Mouse (Mus musculus) heart, embryonic 11.5 days (tissue): ENCODE measurements at regions not wholly inside any gene's neighbourhood (a gene's known extent, or its start where the extent isn't known, plus 50 kb on each side); places are given as distances from the start of the nearest gene placed in this dataset.

Source experiments
- ATAC-seq: fragments of 200-750 bp; cut with Nextera tagmentation; replicated peaks from 2 replicates; pipeline ENCODE4 v1.8.0; 2017; ENCODE audit warnings: moderate library complexity; ENCODE audit not compliant: insufficient number of reproducible peaks, low FRiP score, low TSS enrichment
- H3K27ac ChIP-seq: fragments of 300-500 bp; sonication (generic); 2 replicates; pipeline ENCODE4 v1.5.1; 2014; ENCODE audit warnings: mild to moderate bottlenecking, low read depth, low read length
- H3K27me3 ChIP-seq: fragments of 300-500 bp; sonication (generic); 2 replicates; pipeline ENCODE4 v1.6.1; 2014; ENCODE audit warnings: mild to moderate bottlenecking, low read length, mixed read lengths; ENCODE audit not compliant: control insufficient read depth, insufficient read depth
- H3K36me3 ChIP-seq: fragments of 300-500 bp; sonication (generic); 2 replicates; pipeline ENCODE4 v1.6.1; 2014; ENCODE audit warnings: mild to moderate bottlenecking, low read length, moderate library complexity, mixed read lengths; ENCODE audit not compliant: control insufficient read depth, insufficient read depth
- H3K4me1 ChIP-seq: fragments of 300-500 bp; sonication (generic); 2 replicates; pipeline ENCODE4 v1.6.1; 2014; ENCODE audit warnings: low read length; ENCODE audit not compliant: control insufficient read depth, insufficient read depth
- H3K4me2 ChIP-seq: fragments of 300-500 bp; sonication (generic); 2 replicates; pipeline ENCODE4 v1.6.1; 2014; ENCODE audit warnings: mild to moderate bottlenecking, moderate library complexity
- H3K4me3 ChIP-seq: fragments of 300-500 bp; sonication (generic); 2 replicates; pipeline ENCODE4 v1.5.1; 2014; ENCODE audit warnings: low read depth, low read length
- H3K9ac ChIP-seq: fragments of 300-500 bp; sonication (generic); 2 replicates; pipeline ENCODE4 v1.6.1; 2014; ENCODE audit warnings: mild to moderate bottlenecking, low read depth, low read length, moderate library complexity
- H3K9me3 ChIP-seq: fragments of 300-500 bp; sonication (generic); replicated peaks from 2 replicates; pipeline ENCODE4 v1.6.1; 2016; ENCODE audit warnings: low read length; ENCODE audit not compliant: control insufficient read depth
- whole genome bisulfite sequencing: fragments of 180-500 bp; shearing (Covaris S2); extraction: QIAGEN DNeasy Blood & Tissue Kit; methylation state at CpG from one replicate; pipeline ENCODE4 v1.1.7; 2014; ENCODE audit not compliant: insufficient replicate concordance; 5-methylcytosine and 5-hydroxymethylcytosine counted together

DNA sequence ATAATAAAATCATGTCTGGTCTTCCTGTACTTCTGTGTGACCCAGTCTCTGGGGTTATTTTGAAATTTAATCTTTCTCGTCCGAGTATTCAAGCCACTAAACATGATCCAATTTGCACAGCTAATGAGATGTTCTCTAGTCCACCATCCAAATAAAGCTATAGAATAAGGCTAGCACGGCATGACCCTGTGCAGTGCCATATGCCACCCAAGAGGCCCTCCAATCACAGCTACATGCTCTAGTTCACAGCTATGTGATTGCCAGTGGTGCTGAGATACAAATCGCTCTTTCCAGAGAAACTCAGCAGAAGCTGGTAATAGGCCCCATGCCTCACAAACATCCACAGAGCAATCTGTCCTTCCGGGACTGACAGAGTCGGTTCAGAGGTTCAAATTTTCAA is 426.3 kb downstream of the Ipo11 start:
- no peak overlapping the region for H3K9ac ChIP-seq
- whole genome bisulfite sequencing: 78% methylated on average over 6 of the region's 6 CpGs
- no peak overlapping the region for H3K4me2 ChIP-seq
- H3K27me3 ChIP-seq: no peaks in the 10 kb centered on the region
- H3K9me3 ChIP-seq: no peaks in the 10 kb centered on the region
- H3K4me1 ChIP-seq: no peaks in the 10 kb centered on the region
- H3K36me3 ChIP-seq: no peaks in the 10 kb centered on the region
- no peak overlapping the region for H3K27ac ChIP-seq
- no peak for ATAC-seq
- H3K4me3 ChIP-seq: no peak overlapping the region

DNA sequence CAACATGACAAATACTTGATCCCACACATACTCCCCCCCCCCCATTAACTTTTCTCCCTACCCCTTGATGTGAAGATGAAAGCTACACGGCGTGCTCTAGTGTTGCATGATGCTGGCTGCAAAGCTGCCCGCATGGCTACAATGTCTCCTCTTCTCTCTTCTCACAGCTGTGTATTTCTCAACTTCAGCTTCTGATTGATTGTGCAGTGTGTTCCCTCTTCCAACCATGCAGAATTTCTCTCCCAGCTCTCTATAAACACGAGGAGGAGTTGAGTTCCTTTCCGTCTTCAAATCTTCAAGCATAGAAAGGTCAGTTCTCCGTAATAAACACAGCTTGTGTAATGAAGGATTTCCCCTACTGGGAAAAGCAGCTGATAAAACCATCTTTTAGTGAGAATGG is 435.5 kb downstream of the Ipo11 start:
- ATAC-seq: no peak
- H3K36me3 ChIP-seq: no peaks in the 10 kb centered on the region
- no peaks in the 10 kb centered on the region for H3K9me3 ChIP-seq
- H3K9ac ChIP-seq: no peak overlapping the region
- no peaks in the 10 kb centered on the region for H3K27me3 ChIP-seq
- no peaks in the 10 kb centered on the region for H3K4me1 ChIP-seq
- H3K4me2 ChIP-seq: no peak overlapping the region
- H3K27ac ChIP-seq: no peak overlapping the region
- no peak overlapping the region for H3K4me3 ChIP-seq
- 80% methylated on average over 6 of the region's 6 CpGs for WGBS

DNA sequence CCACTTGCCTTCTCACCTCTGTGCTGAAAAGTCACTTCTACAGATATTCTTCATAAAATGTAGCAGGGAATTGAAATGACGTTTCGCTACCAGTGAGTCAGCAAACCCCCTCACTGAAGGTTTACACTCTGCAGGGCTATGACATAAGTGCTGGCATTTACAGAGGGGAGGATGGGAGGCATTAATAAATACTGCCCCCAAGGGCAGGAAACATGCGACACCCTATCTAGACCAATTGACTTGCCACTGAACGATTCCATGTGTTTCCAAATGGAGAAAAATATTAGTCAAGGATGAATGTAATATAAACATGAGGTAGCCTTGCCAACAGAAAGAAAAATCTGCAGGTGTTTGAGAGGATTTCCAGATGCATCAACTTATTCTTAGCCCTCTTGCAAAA is 465.5 kb downstream of the Ipo11 start:
- no peak for ATAC-seq
- no peak overlapping the region for H3K4me2 ChIP-seq
- no peak overlapping the region for H3K27ac ChIP-seq
- H3K9ac ChIP-seq: no peak overlapping the region
- WGBS: 57% methylated on average over 4 of the region's 4 CpGs
- H3K36me3 ChIP-seq: no peaks in the 10 kb centered on the region
- H3K27me3 ChIP-seq: no peaks in the 10 kb centered on the region
- no peak overlapping the region for H3K4me3 ChIP-seq
- H3K9me3 ChIP-seq: no peaks in the 10 kb centered on the region
- H3K4me1 ChIP-seq: no peaks in the 10 kb centered on the region

DNA sequence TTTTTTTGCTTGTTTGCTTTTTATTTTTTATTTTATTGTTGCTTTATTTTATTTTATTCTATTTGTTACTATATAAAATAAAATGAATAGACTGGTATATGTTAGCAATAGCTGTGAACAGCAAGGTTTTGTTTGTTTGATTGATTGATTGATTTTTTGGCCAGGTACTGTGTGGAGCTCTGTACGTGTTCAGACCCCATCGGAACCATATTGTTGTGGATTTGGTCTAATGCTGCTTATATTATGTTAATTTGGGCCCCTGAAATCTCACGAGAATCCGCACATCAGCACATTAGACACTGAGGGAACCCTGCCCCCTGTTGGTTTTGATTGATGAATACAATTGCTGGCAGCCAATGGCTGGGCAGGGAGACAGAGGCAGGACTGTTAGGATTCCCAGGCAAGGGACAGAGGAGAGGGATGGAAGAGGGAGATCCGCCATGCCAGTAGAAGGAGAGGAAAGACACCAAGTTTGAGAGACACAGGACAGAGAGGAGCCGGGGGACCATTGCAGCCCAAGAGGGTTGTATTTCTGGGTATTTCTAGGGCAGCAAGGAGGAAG is 482.3 kb downstream of the Ipo11 start:
- WGBS: 75% methylated on average over 6 of the region's 6 CpGs
- H3K36me3 ChIP-seq: no peaks in the 10 kb centered on the region

GRCm38 (mm10) chr13:106432165-106432564 is 504.6 kb downstream of the Ipo11 start:
- H3K27ac ChIP-seq: no peak overlapping the region
- no peaks in the 10 kb centered on the region for H3K27me3 ChIP-seq
- H3K9ac ChIP-seq: no peak overlapping the region
- no peak overlapping the region for H3K4me3 ChIP-seq
- no peaks in the 10 kb centered on the region for H3K4me1 ChIP-seq
- no peak overlapping the region for H3K4me2 ChIP-seq
- no peak for ATAC-seq
- WGBS: 64% methylated on average over 3 of the region's 3 CpGs
- H3K36me3 ChIP-seq: no peaks in the 10 kb centered on the region
- no peaks in the 10 kb centered on the region for H3K9me3 ChIP-seq

More for the DNA sequence above, 482.3 kb downstream of the Ipo11 start:
- Histone ChIP-seq H3K9ac (no peak overlapping the region), H3K27me3 (no peaks in the 10 kb centered on the region), H3K4me2 (no peak overlapping the region), H3K27ac (no peak overlapping the region), H3K9me3 (no peaks in the 10 kb centered on the region), H3K4me1 (no peaks in the 10 kb centered on the region), H3K4me3 (no peak overlapping the region)
- no peak for ATAC-seq

- Histone ChIP-seq H3K36me3 (no peaks in the 10 kb centered on the region), H3K4me3 (no peak overlapping the region), H3K27me3 (no peaks in the 10 kb centered on the region), H3K9me3 (no peaks in the 10 kb centered on the region), H3K4me1 (no peaks in the 10 kb centered on the region), H3K27ac (no peak overlapping the region), H3K4me2 (no peak overlapping the region), H3K9ac (no peak overlapping the region)
- WGBS: 61% methylated on average over 1 of the region's 1 CpGs
- no peak for ATAC-seq
Observed at GRCm38 (mm10) chr13:106406608-106407038, 530.1 kb downstream of the Ipo11 start.

GRCm38 (mm10) chr13:106392642-106393041 is 544.1 kb downstream of the Ipo11 start:
- H3K4me2 ChIP-seq: no peak overlapping the region
- H3K4me3 ChIP-seq: no peak overlapping the region
- H3K9ac ChIP-seq: no peak overlapping the region
- H3K36me3 ChIP-seq: no peaks in the 10 kb centered on the region
- no peaks in the 10 kb centered on the region for H3K9me3 ChIP-seq
- ATAC-seq: no peak
- no peak overlapping the region for H3K27ac ChIP-seq
- 81% methylated on average over 8 of the region's 8 CpGs for WGBS
- no peaks in the 10 kb centered on the region for H3K4me1 ChIP-seq
- H3K27me3 ChIP-seq: no peaks in the 10 kb centered on the region

DNA sequence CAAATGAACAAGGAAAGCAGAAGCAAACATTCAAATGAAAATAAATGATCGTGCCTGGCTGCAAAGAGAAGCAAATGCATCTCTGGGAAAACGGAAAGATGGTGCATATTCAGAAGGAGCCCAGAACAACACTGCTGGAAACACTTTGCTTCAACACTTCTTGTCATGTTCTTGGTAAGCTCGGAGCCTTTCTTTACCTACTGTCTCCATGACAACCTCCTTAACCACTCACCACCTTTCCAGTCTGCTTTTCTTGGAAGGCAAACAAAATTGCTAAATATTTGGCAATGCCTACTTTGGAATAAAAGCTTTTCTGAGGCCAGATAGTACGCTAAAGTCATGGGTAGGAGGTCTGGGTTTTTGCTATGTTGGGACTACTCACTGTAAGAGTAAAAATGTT is 548.1 kb downstream of the Ipo11 start:
- Histone ChIP-seq H3K36me3 (no peaks in the 10 kb centered on the region), H3K4me1 (no peaks in the 10 kb centered on the region), H3K4me3 (no peak overlapping the region), H3K27me3 (no peaks in the 10 kb centered on the region), H3K27ac (no peak overlapping the region), H3K9me3 (no peaks in the 10 kb centered on the region), H3K9ac (no peak overlapping the region), H3K4me2 (no peak overlapping the region)
- 62% methylated on average over 4 of the region's 4 CpGs for WGBS
- ATAC-seq: no peak

- no peak for ATAC-seq
- no peak overlapping the region for H3K9ac ChIP-seq
- H3K27ac ChIP-seq: no peak overlapping the region
- no peaks in the 10 kb centered on the region for H3K27me3 ChIP-seq
- no peaks in the 10 kb centered on the region for H3K36me3 ChIP-seq
- no peaks in the 10 kb centered on the region for H3K9me3 ChIP-seq
- H3K4me1 ChIP-seq: no peaks in the 10 kb centered on the region
- 71% methylated on average over 7 of the region's 7 CpGs for WGBS
- H3K4me3 ChIP-seq: no peak overlapping the region
- H3K4me2 ChIP-seq: no peak overlapping the region
Observed at GRCm38 (mm10) chr13:106367589-106367988, 569.2 kb downstream of the Ipo11 start.
